Comparison of ENCODE assay signal across 10 mouse cellular contexts in genomic region chr1:135167435-135167834, GRCm38 (mm10). TPM values are rescaled to one million over a fixed set of nuclear protein-coding genes. Genes with fewer than 3 reads are reported as not detected.
A peak's percentile ranks its signal among the peaks of the same experiment; 100 is the strongest.
DNase-seq lines count a peak whose midpoint lies in the region; ATAC-seq and TF ChIP-seq lines count a peak whose summit lies in the region.
"Had no signal": no experiment of that assay in that cellular context is flagged by ENCODE, and none has a peak within 500 bp of the region (broad histone marks: within the 10 kb centered on the region; RNA-seq: fewer than 3 reads in every experiment).

Gene Gpr37l1, minus strand, starts transcription at chr1:135167681.

- ATAC-seq in intestine, postnatal 0 days = no peak
- ATAC-seq in intestine, embryonic 16.5 days = no peak
- ATAC-seq in erythroblast, adult 5-6 weeks (replicated peaks; ENCODE audit: low FRiP score, poor library complexity, severe bottlenecking) = no peak

- peak; percentile 29 to 39 for DNase-seq in adrenal gland, adult (ENCODE audit: inconsistent age in 2 of 2, low spot score in 1 of 2)
- DNase-seq in adrenal gland, adult 8-10 months = no peak
- DNase-seq in 416B (ENCODE audit: low read depth) = peak; percentile 63
- DNase-seq in layer of hippocampus, postnatal 10 days (ENCODE audit: low spot score in 2 of 2) = peak; percentile 68 to 75
- no peak for DNase-seq in spleen, postnatal 36 days (ENCODE audit: low spot score in 2 of 2)
- DNase-seq: gastrocnemius, postnatal 10 days had no signal

- H3K4me3 ChIP-seq in intestine, postnatal 0 days (ENCODE audit: low read depth, low read length) = no peak within 1 kb of the TSS
- no peak within 1 kb of the TSS for H3K4me3 ChIP-seq in intestine, embryonic 16.5 days (ENCODE audit: low read length)
- H3K4me3 ChIP-seq: neural tube, embryonic 13.5 days had no signal

- peaks cover 9% of the 10 kb centered on the region; the same call in 1 of the 2 replicates for H3K4me1 ChIP-seq in intestine, postnatal 0 days (replicated peaks; ENCODE audit: control insufficient read depth, insufficient read depth, low read length)
- H3K4me1 ChIP-seq in intestine, embryonic 16.5 days (ENCODE audit: control insufficient read depth, insufficient read depth, low read length) = peaks cover 15% of the 10 kb centered on the region; the same call in 1 of the 2 replicates

- H3K9me3 ChIP-seq in intestine, postnatal 0 days (ENCODE audit: control insufficient read depth) = no peaks in the 10 kb centered on the region
- no peaks in the 10 kb centered on the region for H3K9me3 ChIP-seq in intestine, embryonic 16.5 days (ENCODE audit: control insufficient read depth, low read length)
- H3K9me3 ChIP-seq: neural tube, embryonic 13.5 days had no signal

- TF ChIP-seq CTCF in intestine, postnatal 0 days (IDR thresholded peaks at IDR 0.05; ENCODE audit: low read depth) = peak; percentile 47

- H3K27ac ChIP-seq in intestine, postnatal 0 days (ENCODE audit: low read depth, low read length) = no peak within 1 kb of the TSS
- H3K27ac ChIP-seq in intestine, embryonic 16.5 days (ENCODE audit: low read length) = no peak within 1 kb of the TSS
- H3K27ac ChIP-seq: neural tube, embryonic 13.5 days had no signal

- no peaks in the 10 kb centered on the region for H3K36me3 ChIP-seq in intestine, postnatal 0 days (ENCODE audit: control insufficient read depth, insufficient read depth)
- H3K36me3 ChIP-seq in intestine, embryonic 16.5 days (ENCODE audit: control insufficient read depth, insufficient read depth, low read length) = no peaks in the 10 kb centered on the region
- H3K36me3 ChIP-seq: neural tube, embryonic 13.5 days had no signal

- H3K27me3 ChIP-seq in intestine, postnatal 0 days (replicated peaks; ENCODE audit: control insufficient read depth, insufficient read depth, low read length) = no peaks in the 10 kb centered on the region
- no peaks in the 10 kb centered on the region for H3K27me3 ChIP-seq in intestine, embryonic 16.5 days (replicated peaks; ENCODE audit: control insufficient read depth, insufficient read depth, low read length)
- H3K27me3 ChIP-seq: neural tube, embryonic 13.5 days had no signal

- no peak within 1 kb of the TSS for H3K9ac ChIP-seq in intestine, postnatal 0 days (ENCODE audit: low read depth, low read length)
- no peak within 1 kb of the TSS for H3K9ac ChIP-seq in intestine, embryonic 16.5 days (ENCODE audit: low read depth, low read length)
- H3K9ac ChIP-seq: neural tube, embryonic 13.5 days had no signal

- 75% methylated on average over 11 of the region's 11 CpGs for WGBS in intestine, postnatal 0 days
- WGBS in intestine, embryonic 16.5 days = 72% methylated on average over 11 of the region's 11 CpGs

- H3K4me2 ChIP-seq in intestine, postnatal 0 days (replicated peaks; ENCODE audit: low read depth) = no peak within 1 kb of the TSS
- no peak within 1 kb of the TSS for H3K4me2 ChIP-seq in intestine, embryonic 16.5 days (ENCODE audit: low read depth, low read length)
- H3K4me2 ChIP-seq: neural tube, embryonic 13.5 days had no signal

RNA-seq across cellular contexts. Expression of gene Gpr37l1, which starts in this region (rescaled TPM):
- 1 to 10 TPM in 3 of 4 experiments, under 1 TPM in 1; 0.80 to 1.9 (median 1.3) TPM for total RNA-seq in adrenal gland, adult 8-10 months (2022)
- polyA plus RNA-seq in intestine, postnatal 0 days (2015; fragmentation: Nextera tagmentation; extraction: Ambion mirVana) = 1.7 and 2.0 TPM in 2 replicates
- 0.71 and 0.77 TPM in 2 replicates for polyA plus RNA-seq in intestine, embryonic 16.5 days (2015; fragmentation: Nextera tagmentation; extraction: Ambion mirVana)
- 100 to 1,000 TPM; 120 to 129 TPM for total RNA-seq in layer of hippocampus, postnatal 10 days (2021)
- 1.0 TPM in 1 of 2 replicates, not detected in the other for total RNA-seq in erythroblast, adult 5-6 weeks (2015; ENCODE audit: low replicate concordance)
- total RNA-seq in erythroblast, adult 5-6 weeks (2017; ENCODE audit: low replicate concordance) = not detected in 2 replicates

Comparison
In these comparisons a context has a peak if more than half of its experiments do, and no peak if none do; other contexts are left out.
1. RNA of gene Gpr37l1 (total RNA-seq): 120 to 129 TPM in layer of hippocampus, postnatal 10 days; 0.80 to 1.9 TPM in adrenal gland, adult 8-10 months and 1.0 TPM in erythroblast, adult 5-6 weeks; every median in the first group is over 10 times any median in the second.
2. DNase-seq: peak in adrenal gland, adult (2 of 2), 416B (single experiment) and layer of hippocampus, postnatal 10 days (2 of 2); none in adrenal gland, adult 8-10 months (single experiment) and spleen, postnatal 36 days (0 of 2).